Comparison of ENCODE assay signal across 8 mouse cellular contexts in genomic region chr16:76899083-76899482, GRCm38 (mm10).
DNase-seq lines count a peak whose midpoint lies in the region; ATAC-seq and TF ChIP-seq lines count a peak whose summit lies in the region.

No protein-coding gene starts in this region.

- no peaks in the 10 kb centered on the region for H3K36me3 ChIP-seq in forebrain, embryonic 13.5 days (ENCODE audit: poor library complexity, severe bottlenecking)
- no peaks in the 10 kb centered on the region for H3K36me3 ChIP-seq in forebrain, embryonic 15.5 days
- H3K36me3 ChIP-seq in liver, postnatal 0 days (replicated peaks; ENCODE audit: insufficient read depth, low read length), result no peaks in the 10 kb centered on the region
- H3K36me3 ChIP-seq in liver, embryonic 11.5 days (ENCODE audit: control insufficient read depth, insufficient read depth, low read length), result no peaks in the 10 kb centered on the region

- ATAC-seq in forebrain, embryonic 13.5 days, result 0 out of 2 replicates have a peak, but pooled peaks have one; percentile 9
- no peak for ATAC-seq in forebrain, embryonic 15.5 days (replicated peaks)
- ATAC-seq in liver, postnatal 0 days, result no peak
- no peak for ATAC-seq in liver, embryonic 11.5 days (replicated peaks; ENCODE audit: low FRiP score)
- ATAC-seq in Patski, result no peak

- TF ChIP-seq EP300 in liver, postnatal 0 days (IDR thresholded peaks at IDR 0.05; ENCODE audit: low read depth), result no peak

- H3K4me1 ChIP-seq in forebrain, embryonic 13.5 days, result 0 out of 2 replicates have a peak, but pooled peaks cover 6% of the 10 kb centered on the region
- peaks cover 4% of the 10 kb centered on the region; the same call in 1 of the 2 replicates for H3K4me1 ChIP-seq in forebrain, embryonic 15.5 days
- no peaks in the 10 kb centered on the region for H3K4me1 ChIP-seq in liver, postnatal 0 days (ENCODE audit: insufficient read depth)
- no peaks in the 10 kb centered on the region for H3K4me1 ChIP-seq in liver, embryonic 11.5 days (replicated peaks; ENCODE audit: control insufficient read depth, insufficient read depth, low read length)

- no peak overlapping the region for H3K9ac ChIP-seq in forebrain, embryonic 13.5 days
- H3K9ac ChIP-seq in forebrain, embryonic 15.5 days (replicated peaks), result no peak overlapping the region
- no peak overlapping the region for H3K9ac ChIP-seq in liver, postnatal 0 days (replicated peaks)
- no peak overlapping the region for H3K9ac ChIP-seq in liver, embryonic 11.5 days (ENCODE audit: low read depth, low read length)

- POLR2A ChIA-PET in Patski (lab: Charles Lee), result no interaction called here

- 18% methylated on average over 7 of the region's 7 CpGs for WGBS in forebrain, embryonic 13.5 days
- WGBS in forebrain, embryonic 15.5 days, result 18% methylated on average over 7 of the region's 7 CpGs
- 16% methylated on average over 7 of the region's 7 CpGs for WGBS in liver, postnatal 0 days (ENCODE audit: insufficient replicate concordance)
- 23% methylated on average over 7 of the region's 7 CpGs for WGBS in liver, embryonic 11.5 days

- no peak overlapping the region for H3K27ac ChIP-seq in forebrain, embryonic 13.5 days
- H3K27ac ChIP-seq in forebrain, embryonic 15.5 days (replicated peaks), result no peak overlapping the region
- no peak overlapping the region for H3K27ac ChIP-seq in liver, postnatal 0 days (ENCODE audit: low read depth)
- H3K27ac ChIP-seq in liver, embryonic 11.5 days (ENCODE audit: low read depth, low read length), result no peak overlapping the region

- no peak overlapping the region for H3K4me2 ChIP-seq in forebrain, embryonic 13.5 days
- H3K4me2 ChIP-seq in forebrain, embryonic 15.5 days (replicated peaks), result no peak overlapping the region
- no peak overlapping the region for H3K4me2 ChIP-seq in liver, postnatal 0 days (ENCODE audit: low read depth, low read length)
- no peak overlapping the region for H3K4me2 ChIP-seq in liver, embryonic 11.5 days

- TF ChIP-seq CTCF in liver, postnatal 0 days (IDR thresholded peaks at IDR 0.05; ENCODE audit: low read depth), result peak; percentile 66
- peak; percentile 31 for TF ChIP-seq CTCF in Patski (IDR thresholded peaks at IDR 0.05)

- no peaks in the 10 kb centered on the region for H3K27me3 ChIP-seq in forebrain, embryonic 13.5 days
- H3K27me3 ChIP-seq in forebrain, embryonic 15.5 days, result no peaks in the 10 kb centered on the region
- H3K27me3 ChIP-seq in liver, postnatal 0 days (ENCODE audit: insufficient read depth, low read length), result no peaks in the 10 kb centered on the region
- H3K27me3 ChIP-seq in liver, embryonic 11.5 days (replicated peaks; ENCODE audit: control insufficient read depth, insufficient read depth, low read length), result no peaks in the 10 kb centered on the region
- peaks cover 3% of the 10 kb centered on the region for H3K27me3 ChIP-seq in Patski

- in situ Hi-C loops in Patski (cut with MboI; ENCODE audit: low pct_unique_long_range_greater_than_20kb), result loop anchor here (10.0 kb wide), 2 partner anchors 1124 to 1224 kb away; no protein-coding TSS in a partner anchor

- no peaks in the 10 kb centered on the region for H3K9me3 ChIP-seq in forebrain, embryonic 13.5 days (replicated peaks)
- H3K9me3 ChIP-seq in forebrain, embryonic 15.5 days, result no peaks in the 10 kb centered on the region
- no peaks in the 10 kb centered on the region for H3K9me3 ChIP-seq in liver, postnatal 0 days (ENCODE audit: low read length)
- no peaks in the 10 kb centered on the region for H3K9me3 ChIP-seq in liver, embryonic 11.5 days (ENCODE audit: control insufficient read depth, low read length)

- no peak overlapping the region for H3K4me3 ChIP-seq in forebrain, embryonic 13.5 days
- H3K4me3 ChIP-seq in forebrain, embryonic 15.5 days, result no peak overlapping the region
- H3K4me3 ChIP-seq in liver, postnatal 0 days (ENCODE audit: low read depth, low read length), result no peak overlapping the region
- H3K4me3 ChIP-seq in liver, embryonic 11.5 days (ENCODE audit: low read depth, low read length), result no peak overlapping the region

- CTCF ChIA-PET in Patski (lab: Charles Lee), result interaction anchor here (0.6 to 1.9 kb wide), 7 partner anchors 14 to 1282 kb away, joined by 3 to 6 read pairs (median 3); no protein-coding TSS in a partner anchor

- DNase-seq in liver, postnatal 0 days, result no peak
- no peak for DNase-seq in liver, embryonic 11.5 days (ENCODE audit: low spot score)
- DNase-seq in Patski (ENCODE audit: low read depth, low spot score), result no peak
- peak; percentile 46 for DNase-seq in heart, postnatal 4 days
- peak; percentile 5 for DNase-seq in skeletal muscle tissue, adult 2 months (ENCODE audit: low read depth, low spot score)
- no peak for DNase-seq in gastrocnemius, adult 8-10 months (ENCODE audit: low spot score in 2 of 2)

Comparison
In these comparisons a context has a peak if more than half of its experiments do, and no peak if none do; other contexts are left out.
1. DNase-seq: peak in heart, postnatal 4 days (single experiment) and skeletal muscle tissue, adult 2 months (single experiment); none in liver, postnatal 0 days (single experiment), liver, embryonic 11.5 days (single experiment), Patski (single experiment) and gastrocnemius, adult 8-10 months (0 of 2).